Mouse (Mus musculus): ENCODE results near the gene Zfp771.
"Not testable (repeated sequence)": the region's sequence is repeated elsewhere in the genome, so short reads cannot be mapped to it uniquely, and the experiment has no call there.

The Zfp771 gene

DNA sequence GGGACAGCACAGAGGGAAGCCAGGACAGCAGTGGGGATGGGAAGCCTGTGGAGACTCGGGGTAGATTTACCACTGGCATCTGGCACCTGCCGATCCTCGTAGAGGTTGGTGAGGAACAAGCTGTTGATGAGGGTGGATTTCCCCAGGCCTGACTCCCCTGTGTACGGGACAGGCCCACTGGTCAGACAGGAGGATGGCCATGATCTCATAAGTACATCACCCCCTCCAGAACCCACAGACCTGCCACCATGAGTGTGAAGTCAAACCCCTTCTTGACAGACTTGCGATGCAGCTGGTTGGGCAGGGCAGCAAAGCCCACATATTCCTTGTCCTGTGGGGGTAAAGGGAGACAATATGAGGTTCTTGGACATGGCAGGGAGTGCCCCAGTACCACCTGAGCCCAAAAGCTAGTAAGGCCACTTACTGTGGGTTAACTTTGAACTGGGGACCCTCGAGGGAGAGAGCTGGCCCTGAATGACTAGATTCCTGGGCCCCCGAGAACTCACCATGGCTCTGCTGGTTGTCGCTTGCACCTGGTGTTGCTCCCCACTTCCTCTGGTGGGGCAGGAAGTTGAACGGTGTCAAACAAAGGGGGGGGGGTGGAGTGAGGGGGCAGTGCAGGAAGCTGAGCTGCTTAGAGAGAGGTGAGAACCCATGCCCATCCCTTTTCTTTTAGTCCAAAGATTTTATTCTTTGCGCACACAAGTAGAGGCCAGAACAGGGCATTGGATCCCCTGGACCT, 26.0 kb upstream of the Zfp771 start:
- no peak for DNase-seq (ENCODE audit: extremely low read depth, low read depth, low spot score)

DNA sequence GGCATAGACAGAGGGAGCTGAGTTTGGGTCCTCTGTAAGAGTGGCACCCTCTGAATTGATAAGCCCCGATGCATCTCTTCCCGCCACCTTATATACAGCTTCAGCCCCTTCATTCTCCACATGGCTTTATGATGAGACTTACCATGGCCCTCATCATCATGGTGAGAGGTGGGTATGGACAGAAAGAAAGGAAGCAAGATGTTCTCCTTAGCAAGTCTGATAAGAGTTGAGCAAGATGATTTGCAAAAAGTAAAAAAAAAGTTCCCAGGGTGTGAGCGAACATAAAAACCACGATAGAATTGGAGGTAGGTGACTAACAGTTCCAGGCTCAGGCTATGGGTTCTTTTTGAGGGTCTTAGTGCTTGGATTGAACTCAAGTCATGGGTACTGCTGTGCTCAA, 25.4 kb upstream of the Zfp771 start:
- no peak for DNase-seq (ENCODE audit: extremely low read depth, low read depth, low spot score)

DNA sequence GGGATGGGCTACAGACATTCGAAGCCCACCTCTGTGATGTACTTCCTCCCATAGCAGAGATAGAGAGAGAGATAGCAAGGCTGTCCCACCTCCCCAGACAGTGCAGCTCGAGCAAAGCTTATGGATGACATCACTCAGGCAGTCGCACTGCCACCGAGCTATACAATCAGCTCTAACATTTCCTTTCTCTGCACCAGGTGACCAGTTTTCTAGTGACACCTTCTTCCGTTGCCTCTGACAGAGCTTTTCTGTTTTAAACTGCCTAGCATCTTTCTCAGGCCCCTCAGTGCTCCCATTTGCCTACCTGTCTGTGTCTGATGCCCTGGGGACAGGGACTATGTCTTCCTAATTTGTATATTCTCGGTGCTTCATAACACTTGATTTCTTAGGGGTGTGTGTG, 23.6 kb upstream of the Zfp771 start:
- no peak for DNase-seq (ENCODE audit: extremely low read depth, low read depth, low spot score)

DNA sequence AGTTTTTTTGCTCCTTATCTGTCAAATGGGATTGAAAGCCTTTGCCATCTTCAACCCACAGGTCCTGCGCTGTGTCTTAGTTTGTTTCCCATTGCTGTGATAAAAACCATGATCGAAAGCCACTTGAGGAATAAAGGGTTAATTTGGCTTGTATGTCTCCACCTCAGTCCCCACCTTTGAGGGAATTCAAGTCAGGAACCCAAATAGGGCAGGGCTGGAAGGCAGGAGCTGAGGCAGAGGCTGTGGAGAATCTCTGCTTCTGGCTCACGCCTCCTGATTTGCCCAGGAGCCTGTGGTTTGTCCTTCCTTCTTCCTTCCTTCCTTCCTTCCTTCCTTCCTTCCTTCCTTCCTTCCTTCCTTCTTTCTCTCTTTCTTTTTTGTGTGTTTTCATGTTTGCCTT, 21.0 kb upstream of the Zfp771 start:
- DNase-seq (ENCODE audit: extremely low read depth, low read depth, low spot score), result no peak

DNA sequence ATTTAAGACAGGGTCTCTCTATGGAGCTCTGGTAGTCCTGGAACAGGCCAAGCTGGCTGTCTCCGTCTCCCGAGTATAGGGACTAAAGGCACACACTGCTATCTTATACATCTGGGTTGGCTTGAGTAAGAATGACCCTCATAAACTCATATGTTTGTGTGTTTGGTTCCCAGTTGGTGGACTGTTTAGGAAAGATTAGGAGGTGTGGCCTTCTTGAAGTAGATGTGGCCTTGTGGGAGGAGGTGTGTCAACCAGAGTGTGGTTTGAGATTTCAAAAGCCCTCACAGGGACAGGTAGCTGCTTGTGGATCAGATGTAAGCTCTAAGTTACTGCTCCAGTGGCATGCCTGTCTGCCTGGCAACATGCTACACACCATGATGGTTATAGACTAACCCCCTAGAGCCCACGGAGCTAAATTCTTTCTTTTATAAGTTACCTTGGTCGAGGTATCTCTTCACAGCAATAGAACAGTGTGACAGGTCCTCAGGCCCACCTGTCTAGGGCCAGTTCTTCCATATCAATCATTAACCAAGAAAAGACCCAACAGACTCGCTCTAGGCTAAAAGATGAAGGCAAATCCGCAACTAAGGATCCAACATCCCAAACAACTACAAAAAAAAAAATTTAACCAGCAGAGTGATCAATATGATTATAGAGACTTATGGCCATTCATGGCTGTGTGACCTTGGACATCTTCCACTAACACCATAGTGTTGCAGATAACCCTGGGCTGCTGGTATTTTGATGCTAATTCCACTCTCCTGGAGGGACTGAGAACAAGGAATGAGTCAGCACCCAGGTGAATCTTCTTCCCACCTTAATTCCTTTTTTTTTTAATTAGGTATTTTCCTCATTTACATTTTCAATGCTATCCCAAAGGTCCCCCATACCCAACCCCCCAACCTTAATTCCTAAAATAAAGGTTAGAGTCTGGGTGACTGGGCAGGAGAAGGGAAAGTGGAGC, 20.3 kb upstream of the Zfp771 start:
- no peak for DNase-seq (ENCODE audit: extremely low read depth, low read depth, low spot score)

DNA sequence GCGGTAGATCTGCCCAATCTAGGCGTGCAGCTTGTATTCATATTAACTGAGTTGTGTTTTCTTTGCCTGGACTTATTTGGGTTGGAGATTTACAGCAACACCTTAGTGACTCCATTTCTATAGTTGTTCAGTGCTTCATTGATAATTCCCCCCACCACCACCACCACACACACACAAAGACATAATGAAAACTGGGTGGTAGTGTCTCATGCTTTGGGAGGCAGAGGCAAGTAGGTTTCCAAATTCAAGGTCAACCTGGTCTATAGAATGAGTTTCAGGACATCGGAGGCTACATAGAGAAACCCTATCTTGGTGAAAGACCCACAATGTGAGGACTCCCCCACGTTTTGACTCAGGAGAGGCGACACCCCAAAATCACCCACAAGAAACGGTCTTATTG, 19.5 kb upstream of the Zfp771 start:
- DNase-seq (ENCODE audit: extremely low read depth, low read depth, low spot score), result no peak

DNA sequence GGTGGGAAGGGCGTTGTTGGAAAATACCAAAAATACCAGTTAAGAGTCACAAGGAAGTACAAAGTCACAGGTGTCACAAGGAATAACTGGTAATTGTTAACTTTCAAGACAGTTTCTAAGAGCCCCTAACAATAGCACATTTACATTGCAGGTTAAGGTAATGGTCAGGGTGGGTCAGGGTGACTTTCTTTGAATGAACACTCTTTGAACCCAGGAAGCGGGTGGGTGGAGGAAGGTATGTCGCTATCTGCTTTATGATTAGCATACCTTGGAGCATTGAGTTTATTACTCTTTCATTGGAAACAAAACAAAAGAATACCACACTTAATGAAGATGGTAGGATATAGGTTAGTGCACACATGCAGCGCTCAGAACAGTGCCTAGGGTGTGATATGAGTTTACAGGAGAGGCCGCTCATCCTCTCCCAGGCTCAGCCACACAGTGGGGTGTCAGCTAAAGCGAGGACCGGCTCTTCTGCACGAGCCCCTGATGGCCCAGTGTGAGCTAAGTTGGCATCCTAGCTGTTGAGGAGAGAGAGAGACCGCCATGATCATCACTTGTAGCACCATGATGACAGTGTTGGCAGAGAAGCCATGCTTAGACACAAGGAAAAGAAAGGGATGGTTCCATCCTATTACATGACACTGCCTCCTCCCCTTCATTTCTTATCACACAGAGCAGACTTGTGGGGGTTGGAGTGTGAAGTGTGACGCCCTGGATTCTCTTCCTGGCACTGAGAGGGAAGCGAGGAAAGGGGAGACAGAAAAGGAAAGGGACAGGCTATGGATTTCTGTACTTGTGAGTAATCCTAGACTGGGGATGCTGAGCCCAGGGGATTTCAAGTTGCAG, 18.7 kb upstream of the Zfp771 start:
- DNase-seq (ENCODE audit: extremely low read depth, low read depth, low spot score), result no peak

DNA sequence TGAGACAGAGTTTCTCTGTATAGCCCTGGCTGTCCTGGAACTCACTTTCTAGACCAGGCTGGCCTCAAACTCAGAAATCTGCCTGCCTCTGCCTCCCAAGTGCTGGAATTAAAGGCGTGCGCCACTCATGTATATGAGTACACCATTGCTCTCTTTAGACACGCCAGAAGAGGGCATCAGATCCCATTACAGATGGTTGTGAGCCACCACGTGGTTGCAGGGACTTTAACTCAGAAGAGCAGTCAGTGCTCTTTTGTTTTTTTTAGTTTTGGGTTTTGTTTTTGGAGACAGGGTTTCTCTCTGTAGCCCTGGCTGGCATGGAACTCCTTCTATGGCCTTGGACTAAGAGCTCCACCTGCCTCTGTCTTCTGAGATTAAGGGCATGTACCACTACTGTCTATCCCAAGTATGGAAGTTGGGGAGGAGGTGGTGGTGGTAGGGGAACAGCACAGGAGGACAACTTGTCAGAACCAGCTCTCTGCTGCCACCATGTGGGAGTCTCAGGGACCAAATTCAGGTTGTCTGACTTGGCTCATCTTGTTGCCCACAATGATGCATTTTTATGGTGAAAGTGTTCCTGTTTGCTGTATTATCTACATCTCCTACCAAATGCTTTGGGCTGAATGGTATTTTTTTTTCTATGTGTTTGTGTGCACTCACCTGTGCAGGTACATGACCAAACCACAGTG, 15.3 kb upstream of the Zfp771 start:
- DNase-seq (ENCODE audit: extremely low read depth, low read depth, low spot score), result no peak

DNA sequence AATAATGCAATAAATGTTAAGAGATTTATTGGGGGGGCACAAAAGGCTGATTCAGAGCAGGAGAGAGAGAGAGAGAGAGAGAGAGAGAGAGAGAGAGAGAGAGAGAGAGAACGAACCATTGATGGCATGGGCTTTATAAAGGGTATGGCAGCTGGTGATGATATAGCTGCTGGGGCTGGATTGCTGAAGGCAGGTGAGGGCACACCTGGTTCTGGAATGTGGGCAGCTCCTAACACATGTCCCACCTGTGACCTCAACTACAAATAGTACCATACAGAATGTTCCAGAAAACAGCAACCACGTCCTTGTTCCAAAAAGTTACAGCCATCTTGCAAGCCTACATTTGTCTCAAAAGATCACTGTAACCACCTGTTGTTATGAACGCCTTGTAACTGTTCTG, 12.7 kb upstream of the Zfp771 start:
- DNase-seq (ENCODE audit: extremely low read depth, low read depth, low spot score), result no peak

DNA sequence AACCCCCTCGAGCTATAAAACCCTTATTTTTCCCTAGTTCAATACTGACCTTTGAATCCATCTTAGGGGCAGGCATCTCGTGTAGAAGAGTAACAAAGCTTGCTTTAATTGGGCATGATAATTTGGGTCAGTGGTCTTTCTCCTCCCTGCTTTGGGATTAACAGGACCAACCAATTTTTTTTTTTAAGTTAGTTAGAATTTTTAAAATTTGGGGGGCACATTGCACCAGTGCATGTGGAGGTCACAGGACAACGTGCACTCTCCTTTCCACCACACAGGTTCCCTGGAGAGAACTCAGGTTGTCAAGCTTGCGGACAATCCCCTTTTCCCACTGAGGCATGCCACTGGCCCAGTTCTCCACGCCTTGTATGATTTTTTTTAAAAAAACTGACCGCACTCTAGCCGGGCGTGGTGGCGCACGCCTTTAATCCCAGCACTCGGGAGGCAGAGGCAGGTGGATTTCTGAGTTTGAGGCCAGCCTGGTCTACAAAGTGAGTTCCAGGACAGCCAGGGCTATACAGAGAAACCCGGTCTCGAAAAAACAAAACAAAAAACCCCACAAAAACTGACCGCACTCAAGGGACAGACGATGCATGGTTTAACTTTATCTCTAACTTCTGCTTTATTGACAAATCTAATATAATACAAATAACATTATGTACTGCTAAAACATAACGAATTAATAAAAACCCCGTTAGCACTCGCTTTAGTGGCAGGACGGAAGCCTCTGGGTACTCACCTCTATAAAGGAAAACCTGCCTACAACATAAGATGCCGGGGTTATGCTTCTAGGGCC, 12.1 kb upstream of the Zfp771 start:
- DNase-seq (ENCODE audit: extremely low read depth, low read depth, low spot score), result no peak

DNA sequence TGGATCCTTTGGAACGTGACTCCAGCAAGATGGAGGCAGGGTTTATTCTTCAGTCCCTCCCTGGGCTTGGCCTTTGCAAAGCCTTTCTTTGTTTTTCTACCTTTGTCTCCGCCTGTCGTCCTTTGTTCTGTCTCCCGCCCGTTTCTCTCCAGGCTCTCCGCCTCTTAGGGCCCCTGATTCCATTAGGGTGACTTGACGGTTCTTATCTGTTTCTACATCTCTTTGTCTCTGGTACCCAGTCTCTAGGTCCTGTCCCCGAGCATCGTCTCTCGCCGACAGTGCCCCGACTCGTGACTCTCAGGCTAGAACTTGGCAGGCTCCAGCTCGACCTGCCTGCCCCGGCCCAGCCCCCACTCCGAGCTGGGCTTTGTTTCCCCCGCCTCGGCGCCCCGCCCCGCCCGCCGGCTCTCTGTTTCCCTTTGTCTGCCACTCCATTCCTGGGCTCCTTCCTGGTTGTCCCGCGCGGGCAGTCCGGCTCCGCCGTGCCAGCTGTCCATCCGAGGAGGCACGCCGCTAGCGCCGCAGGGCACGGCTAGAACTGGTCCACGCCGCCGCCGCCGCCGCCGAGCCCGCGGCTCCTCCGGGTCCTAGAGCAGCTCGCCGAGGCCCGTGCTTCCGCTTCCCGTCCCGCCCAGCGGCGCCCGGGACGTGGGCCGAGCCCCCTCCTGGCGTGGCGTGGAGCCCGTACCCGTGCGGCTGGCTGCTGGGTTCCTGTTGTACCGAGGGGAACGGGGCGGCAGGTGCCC, 11.3 kb upstream of the Zfp771 start, which contains the start of the genes Zfp553 and Sept1:
Gene Zfp553 (plus strand): TSS at position 440 of the 746 bp plus-strand sequence.
Gene Sept1 (minus strand): TSS at position 509 of the 746 bp plus-strand sequence.
- no peak for DNase-seq (ENCODE audit: extremely low read depth, low read depth, low spot score)

DNA sequence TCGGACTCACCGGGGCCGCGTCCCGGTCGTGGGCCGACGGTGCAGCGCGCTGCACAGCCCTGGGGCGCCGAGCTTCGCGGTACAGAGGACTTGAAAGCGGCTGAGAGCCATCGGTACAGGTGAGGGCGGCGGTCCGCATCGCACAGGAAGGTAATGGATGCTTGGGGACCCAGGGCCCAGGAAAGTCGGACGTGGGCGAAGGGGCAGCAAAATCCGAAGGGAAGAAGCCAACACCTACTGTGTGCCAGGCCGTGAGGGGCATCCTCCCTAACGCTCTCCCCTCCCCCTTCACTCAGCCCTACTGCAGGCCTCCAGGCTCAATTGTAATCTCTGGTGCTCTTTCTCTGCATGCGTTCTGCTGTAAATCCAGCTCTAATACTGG, 10.7 kb upstream of the Zfp771 start:
- DNase-seq (ENCODE audit: extremely low read depth, low read depth, low spot score), result no peak

DNA sequence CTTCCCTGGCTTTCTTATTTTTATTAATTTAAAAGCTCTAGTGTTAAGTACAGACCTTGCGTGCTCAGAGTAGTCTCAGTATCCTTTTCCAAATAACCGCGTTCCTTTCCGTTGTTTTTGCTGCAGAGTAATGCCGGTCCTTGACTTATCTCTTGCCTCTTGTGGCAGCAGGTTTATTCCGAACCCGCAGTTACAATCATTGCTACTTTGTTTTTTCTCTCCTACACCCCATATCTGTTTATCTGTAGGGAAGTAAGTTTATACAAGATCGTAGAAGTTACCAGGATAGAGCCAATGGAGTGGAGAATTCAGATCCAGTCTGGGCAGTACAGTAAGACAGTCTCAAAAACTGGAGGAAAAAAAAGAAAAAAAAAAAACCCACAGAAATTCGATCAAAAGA, 10.3 kb upstream of the Zfp771 start:
- DNase-seq (ENCODE audit: extremely low read depth, low read depth, low spot score), result no peak

DNA sequence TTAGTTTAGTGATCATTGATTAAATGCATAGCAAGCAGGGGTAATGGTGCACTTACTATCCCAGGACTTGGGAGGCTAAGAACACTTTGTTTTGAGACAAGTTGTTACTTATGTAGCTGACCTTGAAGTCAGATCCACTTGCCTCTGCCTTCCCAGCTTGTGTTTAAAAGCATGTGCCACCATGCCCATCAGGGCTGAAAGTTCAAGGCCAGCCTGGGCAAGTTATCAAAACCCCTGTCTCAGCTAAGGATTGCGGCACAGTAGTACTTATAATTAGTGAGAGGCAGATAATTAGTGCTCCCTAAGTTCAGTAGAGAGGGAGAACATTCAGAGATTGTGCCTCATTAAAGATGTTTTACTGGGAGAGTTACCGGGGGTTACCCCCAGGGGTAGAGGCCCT, 9.3 kb upstream of the Zfp771 start:
- DNase-seq (ENCODE audit: extremely low read depth, low read depth, low spot score), result no peak

DNA sequence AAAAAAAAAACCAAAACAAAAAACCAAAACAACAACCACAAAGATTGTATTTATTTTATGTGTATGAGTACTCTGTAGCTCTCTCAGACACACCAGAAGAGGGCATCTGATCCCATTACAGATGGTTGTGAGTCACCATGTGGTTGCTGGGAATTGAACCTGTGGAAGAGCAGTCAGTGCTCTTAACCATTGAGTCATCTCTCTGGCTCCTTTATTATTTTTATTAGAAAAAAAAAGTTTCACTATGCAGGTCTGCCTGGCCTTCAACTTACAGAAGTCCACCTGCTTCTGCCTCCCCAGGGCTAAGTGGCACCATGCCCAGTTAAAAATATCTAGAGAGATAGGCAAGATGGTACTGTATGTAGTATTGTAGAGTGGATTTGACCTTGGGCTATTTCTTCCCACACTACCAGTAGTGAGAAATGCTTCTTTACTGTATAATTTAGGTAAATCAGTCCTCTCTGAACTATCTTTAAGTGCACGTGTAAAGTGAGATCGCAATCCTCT, 660 bp upstream of the Zfp771 start:
- DNase-seq (ENCODE audit: extremely low read depth, low read depth, low spot score), result no peak

DNA sequence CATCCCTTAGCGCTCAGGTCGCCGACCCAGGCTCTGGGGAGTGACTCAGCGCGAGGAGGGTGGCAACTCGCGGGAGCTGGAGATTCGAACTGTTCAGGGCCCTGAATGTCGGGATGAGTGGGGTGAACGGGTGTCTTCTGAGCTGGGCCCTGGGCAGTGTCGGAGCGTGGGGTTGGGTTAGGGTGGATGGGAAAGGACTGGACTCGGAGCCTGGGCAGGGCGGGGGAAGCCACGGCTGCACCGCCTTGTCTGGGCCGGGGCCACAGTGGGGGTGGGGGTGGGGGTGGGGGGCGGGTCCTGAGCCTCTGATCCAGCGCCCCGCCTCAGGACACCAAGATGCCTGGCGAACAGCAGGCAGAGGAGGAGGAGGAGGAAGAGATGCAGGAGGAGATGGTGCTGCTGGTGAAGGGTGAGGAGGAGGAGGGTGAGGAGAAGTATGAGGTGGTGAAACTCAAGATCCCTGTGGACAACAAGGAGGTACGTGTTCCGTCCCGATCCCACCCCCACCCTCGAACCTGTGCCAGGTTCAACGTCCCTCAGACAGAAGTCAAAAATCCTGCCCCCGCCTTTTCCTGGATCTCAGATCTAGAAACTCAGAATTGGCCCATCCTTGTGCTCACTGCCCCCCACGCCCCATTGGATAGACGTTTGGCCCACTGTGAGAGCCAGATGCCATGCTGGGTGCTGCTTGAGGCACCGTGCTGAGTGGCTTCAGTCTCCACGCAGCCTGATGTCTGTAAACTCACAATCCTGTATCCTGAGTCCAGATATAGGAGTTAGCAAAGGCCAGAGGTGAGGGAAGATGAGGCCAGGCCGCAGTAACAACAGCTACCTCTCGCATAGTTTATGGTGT, 810 bp downstream of the Zfp771 start:
- DNase-seq (ENCODE audit: extremely low read depth, low read depth, low spot score), result no peak

DNA sequence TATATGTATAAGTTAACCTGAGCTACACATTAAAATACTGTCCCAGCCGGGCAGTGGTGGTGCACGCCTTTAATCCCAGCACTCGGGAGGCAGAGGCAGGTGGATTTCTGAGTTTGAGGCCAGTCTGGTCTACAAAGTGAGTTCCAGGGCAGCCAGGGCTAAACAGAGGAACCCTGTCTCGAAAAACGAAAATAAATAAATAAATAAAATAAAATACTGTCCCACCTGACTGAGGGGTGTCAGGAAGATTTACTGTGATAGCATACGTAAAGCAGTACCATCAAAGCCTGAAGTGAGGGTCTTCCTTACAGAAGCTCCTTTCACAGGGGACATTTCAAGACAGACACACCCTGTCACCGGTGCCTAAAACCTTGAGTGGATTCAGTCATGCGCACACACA, 6.4 kb downstream of the Zfp771 start:
- DNase-seq (ENCODE audit: extremely low read depth, low read depth, low spot score), result not testable (repeated sequence)

DNA sequence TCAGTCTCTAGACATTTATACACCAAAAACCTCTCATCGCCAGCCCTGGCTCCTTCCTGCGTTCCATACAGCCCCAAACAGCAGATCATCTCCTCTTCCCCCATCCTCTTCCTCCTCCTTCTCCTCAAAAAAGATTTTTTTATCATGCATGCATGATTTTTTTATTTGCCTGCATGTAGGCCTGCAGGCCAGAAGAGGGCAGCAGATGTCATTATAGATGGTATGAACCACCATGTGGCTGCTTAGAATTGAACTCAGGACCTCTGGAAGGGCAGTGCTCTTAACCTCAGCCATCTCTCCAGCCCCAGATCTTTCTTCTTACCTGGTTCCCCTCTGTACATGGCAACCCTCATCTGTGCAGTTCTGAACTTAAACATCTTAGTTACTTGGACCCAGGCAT, 8.3 kb downstream of the Zfp771 start:
- DNase-seq (ENCODE audit: extremely low read depth, low read depth, low spot score), result no peak

Measured in fat pad, adult 2 months (tissue).